Mouse (Mus musculus): ENCODE data around the gene Gm35549.
"Not testable (repeated sequence)": the region's sequence is repeated elsewhere in the genome, so short reads cannot be mapped to it uniquely, and the experiment has no call there.

Gm35549 gene

GRCm38 (mm10) chr9:122843760-122844159 is at the start of gene Gm35549:
TSS of gene Gm35549 (minus strand) at chr9:122844035.
- DNase-seq (ENCODE audit: low spot score), result no peak

GRCm38 (mm10) chr9:122886372-122887179 is 42.7 kb upstream of the Gm35549 start:
- DNase-seq (ENCODE audit: low spot score), result peak; percentile 65

GRCm38 (mm10) chr9:122885385-122885784 is 41.5 kb upstream of the Gm35549 start, which contains the start of gene Zkscan7:
TSS of gene Zkscan7 (plus strand) at chr9:122885685.
- no peak for DNase-seq (ENCODE audit: low spot score)

GRCm38 (mm10) chr9:122875145-122875544 is 31.3 kb upstream of the Gm35549 start:
- DNase-seq (ENCODE audit: low spot score), result no peak

GRCm38 (mm10) chr9:122874653-122875052 is 30.8 kb upstream of the Gm35549 start:
- DNase-seq (ENCODE audit: low spot score), result no peak

- no peak for DNase-seq (ENCODE audit: low spot score)
Measured at GRCm38 (mm10) chr9:122872595-122872994, 28.8 kb upstream of the Gm35549 start.

GRCm38 (mm10) chr9:122866192-122866591 is 22.4 kb upstream of the Gm35549 start:
- DNase-seq (ENCODE audit: low spot score), result no peak

GRCm38 (mm10) chr9:122865697-122866166 is 21.9 kb upstream of the Gm35549 start, which contains the start of gene Zfp445:
TSS of gene Zfp445 (minus strand) at chr9:122866006.
- peak; percentile 79 for DNase-seq (ENCODE audit: low spot score)

GRCm38 (mm10) chr9:122864848-122865247 is 21.0 kb upstream of the Gm35549 start:
- no peak for DNase-seq (ENCODE audit: low spot score)

GRCm38 (mm10) chr9:122863731-122864130 is 19.9 kb upstream of the Gm35549 start:
- no peak for DNase-seq (ENCODE audit: low spot score)

GRCm38 (mm10) chr9:122860752-122861151 is 16.9 kb upstream of the Gm35549 start:
- no peak for DNase-seq (ENCODE audit: low spot score)

- DNase-seq (ENCODE audit: low spot score), result no peak
Measured at GRCm38 (mm10) chr9:122856716-122857115, 12.9 kb upstream of the Gm35549 start.

GRCm38 (mm10) chr9:122855617-122856016 is 11.8 kb upstream of the Gm35549 start:
- DNase-seq (ENCODE audit: low spot score), result no peak

GRCm38 (mm10) chr9:122855141-122855540 is 11.3 kb upstream of the Gm35549 start:
- DNase-seq (ENCODE audit: low spot score), result not testable (repeated sequence)

- no peak for DNase-seq (ENCODE audit: low spot score)
Measured at GRCm38 (mm10) chr9:122854526-122854925, 10.7 kb upstream of the Gm35549 start.

- not testable (repeated sequence) for DNase-seq (ENCODE audit: low spot score)
Measured at GRCm38 (mm10) chr9:122847811-122848311, 4.0 kb upstream of the Gm35549 start.

- no peak for DNase-seq (ENCODE audit: low spot score)
Measured at GRCm38 (mm10) chr9:122846156-122846555, 2.3 kb upstream of the Gm35549 start.

GRCm38 (mm10) chr9:122845621-122846020 is 1.8 kb upstream of the Gm35549 start:
- no peak for DNase-seq (ENCODE audit: low spot score)

- peak; percentile 80 for DNase-seq (ENCODE audit: low spot score)
Measured at GRCm38 (mm10) chr9:122837680-122838079, 6.2 kb downstream of the Gm35549 start.

GRCm38 (mm10) chr9:122837216-122837615 is 6.6 kb downstream of the Gm35549 start:
- no peak for DNase-seq (ENCODE audit: low spot score)

GRCm38 (mm10) chr9:122836790-122837189 is 7.0 kb downstream of the Gm35549 start:
- peak; percentile 35 for DNase-seq (ENCODE audit: low spot score)

GRCm38 (mm10) chr9:122836126-122836525 is 7.7 kb downstream of the Gm35549 start:
- peak; percentile 11 for DNase-seq (ENCODE audit: low spot score)

GRCm38 (mm10) chr9:122829826-122830380 is 13.9 kb downstream of the Gm35549 start:
- no peak for DNase-seq (ENCODE audit: low spot score)
